Mouse (Mus musculus) R1 (cell line): ENCODE measurements around the gene Fubp3.
"Not testable (repeated sequence)": the region's sequence is repeated elsewhere in the genome, so short reads cannot be mapped to it uniquely, and the experiment has no call there.

Experiments
- DNase-seq: peaks from one replicate; pipeline ENCODE4 v3.0.0-alpha.2; 2018; ENCODE audit warnings: low read depth, low spot score

Fubp3 gene

DNA sequence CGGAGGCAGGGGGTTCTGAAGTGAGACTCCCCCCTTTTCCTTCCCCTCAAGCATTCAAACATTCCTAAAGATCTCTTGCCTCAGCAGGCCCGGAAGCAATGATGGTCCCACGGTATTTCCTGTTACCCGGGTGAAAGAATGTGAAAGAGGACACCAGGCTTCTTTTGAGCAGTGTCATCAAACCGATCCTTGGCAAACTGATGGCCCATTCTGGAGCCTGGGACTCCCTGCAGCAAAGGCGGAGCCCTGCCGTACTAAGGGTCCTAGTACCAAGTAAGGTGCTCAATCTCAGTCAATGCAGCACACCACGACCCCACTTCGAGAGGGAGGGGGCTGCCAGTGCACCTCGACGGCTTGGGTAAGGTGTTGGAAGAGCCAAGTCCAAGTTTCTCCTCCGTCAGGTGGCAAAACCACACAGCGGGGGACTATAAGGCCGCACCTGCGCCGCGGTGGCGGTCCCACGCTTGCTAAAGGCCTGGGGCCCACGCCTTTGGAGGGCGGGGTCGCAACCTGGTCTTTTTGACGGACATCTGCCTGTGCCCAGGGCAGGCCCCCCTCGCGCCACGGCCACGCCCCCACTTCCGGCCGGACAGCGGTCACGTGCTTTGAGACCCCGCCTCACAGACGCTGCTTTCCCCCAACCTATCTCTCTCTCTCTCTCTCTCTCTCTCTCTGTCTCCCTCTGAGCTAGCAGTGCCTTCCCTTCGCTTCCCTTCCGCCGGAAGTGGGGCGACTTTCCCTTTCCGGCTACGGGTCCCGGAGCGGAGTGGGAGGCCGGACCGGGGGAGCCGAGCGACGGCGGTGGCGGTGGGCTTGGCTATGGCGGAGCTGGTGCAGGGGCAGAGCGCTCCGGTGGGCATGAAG, at the start of gene Fubp3:
Gene Fubp3, plus strand, starts transcription at position 601 of the 864 bp plus-strand sequence.
- DNase-seq, result peak; percentile 100

DNA sequence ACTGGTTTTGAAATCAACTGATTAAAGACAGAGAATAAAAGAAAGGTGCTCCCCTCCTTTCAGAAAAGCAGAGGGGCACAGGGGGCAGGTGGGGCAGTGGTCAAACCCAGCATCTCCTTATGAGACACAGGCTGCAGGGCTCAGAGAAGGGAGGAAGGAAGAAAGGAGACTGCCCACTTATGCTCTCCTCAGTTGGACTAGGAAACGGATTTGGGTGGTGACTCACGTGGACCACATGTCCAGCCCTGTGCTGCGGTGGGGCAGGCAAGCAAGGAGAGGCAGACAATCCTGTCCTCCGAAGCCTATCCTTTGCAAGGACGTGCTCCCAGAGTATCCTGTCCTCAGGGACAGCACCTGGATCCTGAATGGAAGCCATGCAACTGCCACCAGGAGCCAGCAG, 47.8 kb upstream of the Fubp3 start:
- no peak for DNase-seq

DNA sequence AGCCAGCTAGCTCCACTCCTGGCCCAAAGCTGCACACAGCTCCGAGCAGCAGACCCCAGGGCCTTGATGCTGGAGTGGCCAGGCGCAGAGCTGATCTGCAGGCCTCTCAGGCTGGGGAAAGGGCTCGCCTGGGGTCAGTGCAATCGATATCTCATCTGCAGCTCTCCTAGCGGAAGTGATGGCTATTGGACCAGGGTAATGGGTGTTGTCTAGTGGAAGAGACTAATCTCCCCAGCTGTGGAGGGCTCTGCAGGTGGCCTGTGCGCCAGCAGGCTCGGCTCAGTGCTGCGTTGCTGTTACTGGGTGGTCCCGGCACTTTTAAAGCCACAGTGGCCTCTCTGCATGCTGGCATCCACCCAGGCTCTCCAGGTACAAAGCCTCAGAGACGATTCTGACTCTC, 46.7 kb upstream of the Fubp3 start:
- DNase-seq, result no peak

DNA sequence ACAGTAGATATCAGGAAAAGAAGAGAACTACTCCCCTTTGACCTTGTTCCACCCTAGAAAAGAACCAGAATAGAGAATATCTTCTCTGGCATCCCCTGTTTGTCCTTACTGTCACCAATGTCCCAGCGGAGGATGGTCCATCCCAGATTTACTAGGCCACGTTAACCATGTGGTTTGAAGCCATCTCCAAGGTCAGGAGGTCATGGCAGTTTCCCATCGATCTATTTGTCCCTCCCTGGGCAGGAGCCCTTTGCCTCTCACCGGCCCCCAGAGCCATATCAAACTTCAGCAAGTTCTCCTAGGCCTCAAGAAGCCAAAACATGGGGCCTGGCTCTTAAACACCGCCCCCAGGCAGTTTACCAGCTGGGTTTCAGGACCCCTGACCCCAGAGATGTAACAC, 42.2 kb upstream of the Fubp3 start:
- DNase-seq, result no peak

DNA sequence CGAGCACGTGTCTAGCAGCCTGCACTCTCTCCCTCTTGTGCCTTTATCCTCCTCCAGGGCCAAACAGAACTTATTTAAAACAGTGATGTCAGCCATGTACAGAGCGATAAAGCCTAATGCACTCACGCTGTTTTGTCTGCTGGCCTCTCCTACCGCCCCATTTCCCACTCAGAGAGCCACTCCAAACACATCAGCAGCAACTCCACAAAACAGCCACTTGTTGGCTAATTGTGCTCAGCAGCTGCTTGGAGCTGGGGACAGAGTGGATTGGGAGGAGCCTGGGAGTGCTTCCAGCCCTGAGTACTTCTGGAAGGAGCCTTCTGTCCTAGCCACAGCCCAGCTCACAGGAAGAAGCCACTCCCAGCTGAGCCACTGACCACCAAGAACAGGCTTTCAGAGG, 35.4 kb upstream of the Fubp3 start:
- DNase-seq, result no peak

GRCm38 (mm10) chr2:31538745-31539144, 33.7 kb upstream of the Fubp3 start:
- DNase-seq, result no peak

DNA sequence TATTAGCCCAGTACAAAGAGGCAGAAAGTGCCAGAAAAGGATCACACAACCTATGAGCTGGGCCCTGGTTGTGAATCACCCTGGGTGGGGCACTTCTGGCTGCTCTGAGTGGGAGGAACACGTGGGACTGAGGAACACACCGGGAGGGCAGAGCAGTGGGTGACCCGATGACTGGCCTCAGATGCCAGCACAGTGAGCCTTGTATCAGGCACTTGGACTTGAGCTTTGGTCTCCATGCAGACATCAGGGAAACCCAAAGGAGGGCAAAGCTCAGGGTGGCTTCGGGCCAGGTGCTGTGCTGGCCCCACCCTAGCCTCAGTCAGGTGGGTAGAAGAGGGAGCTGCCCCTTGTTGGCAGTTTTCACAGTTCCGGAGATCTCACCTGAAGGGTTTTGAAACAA, 30.9 kb upstream of the Fubp3 start:
- no peak for DNase-seq

GRCm38 (mm10) chr2:31547726-31548125, 24.7 kb upstream of the Fubp3 start:
- no peak for DNase-seq

DNA sequence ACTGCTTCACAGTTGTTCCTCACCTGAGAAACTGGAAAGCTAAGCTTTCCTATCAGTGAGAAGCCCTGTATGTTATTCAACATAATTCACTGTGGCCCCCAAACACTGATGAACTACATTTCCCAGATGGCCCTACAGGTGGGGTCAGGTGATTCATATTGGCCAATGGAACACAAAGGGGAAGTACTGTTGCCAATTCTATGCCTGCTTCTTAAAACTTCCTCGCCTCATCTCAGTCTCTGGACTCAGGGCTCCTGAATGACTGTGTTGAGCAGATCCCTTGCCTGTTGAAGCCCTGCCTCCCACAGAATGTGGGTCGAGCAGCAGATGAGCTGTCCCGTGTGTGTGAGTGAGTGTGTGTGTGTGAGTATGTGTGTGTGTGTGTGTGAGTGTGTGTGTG, 21.9 kb upstream of the Fubp3 start:
- peak; percentile 72 for DNase-seq

DNA sequence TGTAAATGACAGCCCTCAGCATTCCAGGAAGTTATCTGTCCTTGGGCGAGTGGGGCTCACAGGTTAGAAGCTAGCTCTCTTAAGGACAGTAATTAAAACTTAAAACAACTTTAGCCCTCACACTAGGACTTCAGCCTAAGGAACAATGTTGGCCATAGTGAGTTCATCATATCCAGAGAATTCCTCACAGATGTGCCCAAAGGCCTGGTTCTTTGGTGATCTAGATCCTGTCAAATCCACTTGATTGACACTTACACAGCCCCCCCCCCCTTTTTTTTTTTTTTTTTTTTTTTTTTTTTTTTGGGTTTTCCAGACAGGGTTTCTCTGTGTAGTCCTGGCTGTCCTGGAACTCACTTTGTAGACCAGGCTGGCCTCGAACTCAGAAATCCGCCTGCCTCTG, 21.1 kb upstream of the Fubp3 start:
- not testable (repeated sequence) for DNase-seq

GRCm38 (mm10) chr2:31551971-31552370, 20.5 kb upstream of the Fubp3 start:
- DNase-seq, result peak; percentile 83

- peak; percentile 79 for DNase-seq
Measured at GRCm38 (mm10) chr2:31554619-31555018, 17.8 kb upstream of the Fubp3 start.

- DNase-seq, result no peak
Measured at GRCm38 (mm10) chr2:31572915-31573635, 624 bp downstream of the Fubp3 start.

- peak; percentile 72 for DNase-seq
Measured at GRCm38 (mm10) chr2:31581617-31582016, 9.2 kb downstream of the Fubp3 start.

GRCm38 (mm10) chr2:31591799-31592484, 19.5 kb downstream of the Fubp3 start:
- DNase-seq, result peak; percentile 54

DNA sequence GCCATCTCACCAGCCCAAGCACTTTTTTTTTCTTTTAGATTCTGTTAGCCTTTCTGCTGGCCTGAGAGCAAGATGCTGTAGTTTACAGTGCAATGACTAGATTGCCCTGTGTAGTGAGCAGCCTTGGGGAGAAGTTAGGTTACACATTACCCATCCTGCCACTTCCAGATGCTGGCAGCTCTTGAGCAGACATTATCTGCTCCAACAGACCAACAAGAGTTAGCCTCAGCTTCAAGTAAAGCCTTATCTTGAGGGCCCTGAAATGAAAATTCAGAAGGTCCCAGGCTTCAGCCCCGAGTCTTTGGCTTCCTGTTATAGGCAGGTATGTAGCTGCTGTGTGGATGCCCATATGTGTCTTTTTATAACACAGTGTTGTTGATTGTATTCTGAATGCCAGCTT, 35.1 kb downstream of the Fubp3 start:
- DNase-seq, result no peak

DNA sequence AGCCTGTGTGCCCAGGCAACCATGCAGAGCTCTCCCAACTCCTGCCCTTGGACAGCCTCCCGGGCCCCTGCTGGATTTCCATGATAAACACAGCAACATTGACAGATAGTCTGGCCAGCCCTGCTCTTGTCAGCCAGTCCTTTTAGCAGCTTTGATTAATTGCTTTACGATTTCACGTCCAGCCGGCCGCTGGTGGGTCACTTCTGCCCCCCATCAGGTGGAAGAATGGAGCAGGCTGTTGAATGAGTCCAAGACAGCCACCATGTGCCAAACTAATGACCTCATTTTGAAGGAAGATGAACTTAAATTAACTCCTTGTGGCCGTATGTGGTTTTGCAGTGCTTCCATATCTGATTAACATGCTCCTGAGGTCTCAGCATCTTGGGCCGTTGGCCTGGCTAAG, 37.4 kb downstream of the Fubp3 start:
- peak; percentile 48 for DNase-seq

DNA sequence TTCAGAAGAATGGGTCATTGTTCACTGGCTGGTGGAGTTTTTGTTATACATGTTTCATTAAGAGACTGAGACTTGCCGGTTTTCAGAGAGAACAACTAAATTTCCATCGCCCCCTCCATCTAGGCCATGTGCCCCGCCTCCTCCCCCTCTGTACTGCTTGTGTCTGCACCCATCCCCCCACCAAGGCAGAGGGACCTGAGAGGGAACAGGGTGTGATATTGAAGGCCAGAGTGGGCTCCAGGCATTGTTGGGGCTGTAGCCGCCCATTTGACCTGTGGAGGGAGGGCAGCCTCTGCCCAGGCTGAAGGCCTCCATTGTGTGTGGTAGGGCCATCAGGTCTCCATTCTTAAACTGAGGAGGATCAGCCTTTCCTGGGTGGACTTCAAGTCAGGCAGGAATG, 38.5 kb downstream of the Fubp3 start:
- DNase-seq, result no peak

DNA sequence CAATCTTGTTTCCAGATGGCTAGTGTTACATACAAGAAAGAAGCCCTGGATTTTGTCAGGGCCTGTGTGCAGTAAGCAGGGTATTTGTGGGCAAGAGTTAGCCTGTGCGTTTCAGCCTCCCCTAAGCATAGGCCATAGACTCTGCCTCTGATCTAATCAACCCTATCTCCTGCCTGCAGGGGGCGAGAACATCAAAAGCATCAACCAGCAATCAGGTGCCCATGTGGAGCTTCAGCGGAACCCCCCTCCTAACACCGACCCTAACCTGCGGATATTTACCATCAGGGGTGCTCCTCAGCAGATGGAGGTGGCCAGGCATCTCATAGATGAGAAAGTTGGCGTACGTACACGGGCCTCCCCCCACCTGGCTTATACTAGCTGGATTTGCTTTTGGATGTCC, 38.9 kb downstream of the Fubp3 start:
- DNase-seq, result peak; percentile 53

- no peak for DNase-seq
Measured at GRCm38 (mm10) chr2:31612627-31613026, 40.2 kb downstream of the Fubp3 start.

- peak; percentile 27 for DNase-seq
Measured at GRCm38 (mm10) chr2:31613781-31614180, 41.3 kb downstream of the Fubp3 start.

DNA sequence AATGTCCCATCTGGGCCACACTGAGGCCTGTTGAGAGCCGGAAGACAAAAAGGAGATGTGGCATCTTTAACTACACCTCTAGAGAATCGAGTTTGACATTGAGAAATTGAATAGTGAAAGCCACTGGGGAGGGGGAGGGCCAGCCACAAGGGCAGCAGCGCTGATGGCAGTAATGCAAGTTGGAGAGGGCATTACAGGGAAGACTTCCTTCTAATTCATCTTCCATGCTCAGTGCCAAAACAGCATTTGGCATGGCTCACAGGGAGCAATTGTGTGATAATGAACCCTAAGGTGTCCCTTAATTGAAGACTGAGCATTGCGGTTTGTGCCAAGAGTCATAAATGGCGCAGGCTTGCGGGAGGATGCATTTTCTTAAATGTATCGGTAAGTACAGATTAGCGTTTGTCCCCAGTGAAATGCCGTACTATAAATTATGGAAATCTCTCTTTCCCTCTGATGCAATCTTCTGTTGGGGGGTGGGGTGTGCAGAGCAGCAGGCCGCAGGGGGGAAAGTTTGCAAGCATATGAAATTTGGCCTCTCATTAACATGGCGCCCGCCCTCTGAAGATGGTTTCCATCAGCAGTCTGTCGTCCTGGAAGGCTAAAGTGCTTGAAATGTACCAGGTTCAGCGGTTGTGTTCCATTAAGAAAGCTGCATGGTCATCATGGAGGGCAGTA, 46.2 kb downstream of the Fubp3 start:
- peak; percentile 22 for DNase-seq
